Mouse (Mus musculus) MEL (cell line): ENCODE measurements around the gene Prickle2.

Source experiments
- EP300 ChIP-seq, 2 experiments: IDR thresholded peaks; 2 replicates each; pipeline ENCODE4 v1.6.1; 2011; ENCODE audit warnings: improper control_type of control experiment in 2 of 2, low read length in 2 of 2, low read depth in 1 of 2, mild to moderate bottlenecking in 1 of 2
- NELFE ChIP-seq: IDR thresholded peaks from 2 replicates; pipeline ENCODE4 v1.6.1; 2011; ENCODE audit warnings: low read depth, low read length, improper control_type of control experiment
- POLR2A ChIP-seq, 2 experiments: IDR thresholded peaks; 2 replicates each; pipeline ENCODE4 v1.6.1; 2011 to 2012; ENCODE audit warnings: low read length in 2 of 2, mild to moderate bottlenecking in 2 of 2, control low read depth in 1 of 2, improper control_type of control experiment in 1 of 2, low read depth in 1 of 2, moderate library complexity in 1 of 2; ENCODE audit not compliant: control insufficient read depth in 1 of 2, insufficient read depth in 1 of 2, poor library complexity in 1 of 2
- POLR2AphosphoS2 ChIP-seq: IDR thresholded peaks from 2 replicates; pipeline ENCODE4 v1.6.1; 2011; ENCODE audit warnings: low read length, improper control_type of control experiment
- RCOR1 ChIP-seq: IDR thresholded peaks from 2 replicates; pipeline ENCODE4 v1.6.1; 2012; ENCODE audit warnings: low read depth, mild to moderate bottlenecking, inconsistent platforms, low read length, improper control_type of control experiment

DNA sequence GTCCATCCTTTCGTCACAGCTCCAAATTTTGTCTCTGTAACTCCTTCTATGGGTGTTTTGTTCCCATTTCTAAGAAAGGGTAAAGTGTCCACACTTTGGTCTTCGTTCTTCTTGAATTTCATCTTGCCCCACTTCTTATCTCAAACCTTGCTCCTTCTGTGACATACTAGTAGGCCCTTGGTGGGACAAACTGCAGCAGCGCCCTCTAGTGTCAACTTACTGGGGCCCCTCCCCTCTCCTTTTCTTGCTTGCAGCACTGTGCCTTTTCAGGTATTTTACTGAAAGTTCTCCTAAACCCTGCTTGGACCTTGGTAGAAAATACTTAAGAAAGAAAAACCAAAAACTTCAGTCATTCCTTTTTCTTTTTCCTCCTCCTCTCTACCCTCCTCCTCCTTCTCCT lies 264.8 kb downstream of the Prickle2 start:
- no peak for TF ChIP-seq POLR2AphosphoS2
- no peak for TF ChIP-seq EP300 (IDR thresholded peaks at IDR 0.05; ENCODE audit: low read depth in 1 of 2, low read length in 2 of 2)
- TF ChIP-seq POLR2A (IDR thresholded peaks at IDR 0.05; ENCODE audit: control insufficient read depth in 1 of 2, insufficient read depth in 1 of 2, low read depth in 1 of 2, low read length in 2 of 2, poor library complexity in 1 of 2): no peak
- TF ChIP-seq NELFE: no peak
- no peak for TF ChIP-seq RCOR1
